Mouse (Mus musculus) R1 (cell line): ENCODE measurements around the gene Gpr68.
A peak's percentile ranks its signal among the peaks of the same experiment; 100 is the strongest.

Experiments used
- DNase-seq: peaks from one replicate; pipeline ENCODE4 v3.0.0-alpha.2; 2018; ENCODE audit warnings: low read depth, low spot score

Gpr68 gene

GRCm38 (mm10) chr12:100907598-100908297 lies at the start of gene Gpr68:
Gene Gpr68 (minus strand): TSS chr12:100908198.
- no peak for DNase-seq

- DNase-seq: no peak
Measured at GRCm38 (mm10) chr12:100957257-100957656, 49.3 kb upstream of the Gpr68 start.

GRCm38 (mm10) chr12:100956825-100957224 lies 48.8 kb upstream of the Gpr68 start:
- no peak for DNase-seq

GRCm38 (mm10) chr12:100956028-100956427 lies 48.0 kb upstream of the Gpr68 start:
- DNase-seq: no peak

- DNase-seq: no peak
Measured at GRCm38 (mm10) chr12:100953926-100954325, 45.9 kb upstream of the Gpr68 start.

GRCm38 (mm10) chr12:100952193-100952931 lies 44.4 kb upstream of the Gpr68 start:
- peak; percentile 88 for DNase-seq

- peak; percentile 48 for DNase-seq
Measured at GRCm38 (mm10) chr12:100949146-100949545, 41.1 kb upstream of the Gpr68 start.

- DNase-seq: peak; percentile 51
Measured at GRCm38 (mm10) chr12:100948021-100948420, 40.0 kb upstream of the Gpr68 start.

- DNase-seq: no peak
Measured at GRCm38 (mm10) chr12:100945948-100946347, 38.0 kb upstream of the Gpr68 start.

GRCm38 (mm10) chr12:100945501-100945900 lies 37.5 kb upstream of the Gpr68 start:
- DNase-seq: no peak

- DNase-seq: no peak
Measured at GRCm38 (mm10) chr12:100944921-100945336, 36.9 kb upstream of the Gpr68 start.

GRCm38 (mm10) chr12:100943146-100943545 lies 35.1 kb upstream of the Gpr68 start:
- DNase-seq: no peak

- no peak for DNase-seq
Measured at GRCm38 (mm10) chr12:100941361-100941760, 33.4 kb upstream of the Gpr68 start.

- no peak for DNase-seq
Measured at GRCm38 (mm10) chr12:100937441-100938360, 29.7 kb upstream of the Gpr68 start.

GRCm38 (mm10) chr12:100936737-100937136 lies 28.7 kb upstream of the Gpr68 start:
- DNase-seq: no peak

GRCm38 (mm10) chr12:100936116-100936515 lies 28.1 kb upstream of the Gpr68 start:
- DNase-seq: peak; percentile 84

GRCm38 (mm10) chr12:100934796-100935195 lies 26.8 kb upstream of the Gpr68 start:
- DNase-seq: no peak

- peak; percentile 22 for DNase-seq
Measured at GRCm38 (mm10) chr12:100931653-100932052, 23.7 kb upstream of the Gpr68 start.

- no peak for DNase-seq
Measured at GRCm38 (mm10) chr12:100928286-100928685, 20.3 kb upstream of the Gpr68 start.

- DNase-seq: peak; percentile 84
Measured at GRCm38 (mm10) chr12:100925644-100926619, 17.9 kb upstream of the Gpr68 start.
